Mouse (Mus musculus): ENCODE data around the gene Gm49380. TPM values are rescaled to one million over a fixed set of nuclear protein-coding genes. Genes with fewer than 3 reads are reported as not detected.

The Gm49380 gene
- polyA plus RNA-seq, 1 experiment: not detected

DNA sequence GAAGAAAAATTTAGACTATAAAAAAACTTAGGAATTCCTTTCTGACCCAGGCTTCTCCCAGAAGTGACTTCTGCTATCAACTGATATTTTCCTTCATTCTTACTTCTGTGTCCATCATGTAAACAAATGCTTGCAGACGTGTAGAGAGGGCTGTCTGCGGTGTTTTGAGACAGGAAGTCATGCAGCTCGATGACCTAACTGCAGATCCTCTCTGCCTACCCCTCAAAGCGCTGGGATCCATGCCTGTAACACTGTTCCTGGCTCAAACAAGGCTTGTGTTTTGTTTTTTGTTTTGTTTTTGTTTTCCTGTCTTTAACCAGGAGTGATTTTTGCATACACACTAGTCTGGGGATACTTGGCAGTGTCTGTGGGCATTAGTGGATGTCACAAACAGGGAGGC is 24.5 kb upstream of the Gm49380 start:
- H3K27ac ChIP-seq (ENCODE audit: insufficient read depth, low read depth, low read length): no peak overlapping the region
- no peak for TF ChIP-seq POLR2A (IDR thresholded peaks at IDR 0.05; ENCODE audit: low read depth, low read length)
- no peak for TF ChIP-seq CTCF (IDR thresholded peaks at IDR 0.05; ENCODE audit: extremely low read depth, insufficient read length, insufficient replicate concordance, low read depth, low read length)
- peaks cover 28% of the 10 kb centered on the region for H3K27me3 ChIP-seq (ENCODE audit: control insufficient read depth, insufficient read depth, low read length)
- WGBS: 62% methylated on average over 4 of the region's 4 CpGs
- H3K36me3 ChIP-seq (ENCODE audit: control insufficient read depth, insufficient read depth, low read length): peaks cover 8% of the 10 kb centered on the region
- no peak overlapping the region for H3K4me3 ChIP-seq (ENCODE audit: low read depth, low read length)
- H3K4me1 ChIP-seq (ENCODE audit: control insufficient read depth, insufficient read depth, insufficient read length, low read length): peaks cover 7% of the 10 kb centered on the region

DNA sequence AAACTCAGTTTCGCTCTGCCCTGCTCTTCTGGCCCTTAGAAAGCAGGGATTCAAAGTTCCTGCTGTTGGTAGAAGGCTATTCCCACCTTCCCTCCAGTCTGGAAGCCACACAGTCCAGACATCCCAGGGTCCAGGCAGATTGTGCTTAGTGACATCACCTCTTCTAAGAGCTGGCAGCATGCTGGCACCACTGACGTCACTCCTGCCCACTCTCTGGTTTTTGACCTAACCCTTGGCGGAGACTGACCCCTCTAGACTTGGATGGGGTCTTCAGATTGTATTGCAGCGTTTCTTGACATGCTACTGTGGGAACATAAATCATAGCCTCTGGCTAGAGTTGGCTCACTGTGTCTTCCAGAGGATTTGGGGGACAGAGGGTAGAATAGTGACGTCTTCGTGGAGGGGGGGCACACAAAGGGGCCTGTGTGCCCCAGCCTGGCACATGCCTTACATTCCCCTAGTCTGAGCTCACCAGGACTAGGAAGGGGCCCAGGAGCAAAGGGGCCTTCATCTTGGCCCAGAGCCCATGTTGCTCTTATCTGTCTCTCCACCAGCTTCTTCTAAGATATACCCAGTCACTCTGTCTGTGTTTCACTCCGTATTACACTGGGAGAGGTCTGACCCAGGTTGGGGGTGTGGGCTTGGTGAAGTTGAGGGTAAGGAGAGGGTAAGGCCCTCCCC is 22.6 kb upstream of the Gm49380 start:
- H3K4me1 ChIP-seq (ENCODE audit: control insufficient read depth, insufficient read depth, insufficient read length, low read length): peaks cover 7% of the 10 kb centered on the region
- H3K27ac ChIP-seq (ENCODE audit: insufficient read depth, low read depth, low read length): peak overlapping the region; percentile 69; the same call in 1 of the 2 replicates
- H3K27me3 ChIP-seq (ENCODE audit: control insufficient read depth, insufficient read depth, low read length): peaks cover 32% of the 10 kb centered on the region
- WGBS: 50% methylated on average over 7 of the region's 7 CpGs
- H3K36me3 ChIP-seq (ENCODE audit: control insufficient read depth, insufficient read depth, low read length): no peaks in the 10 kb centered on the region
- TF ChIP-seq CTCF (IDR thresholded peaks at IDR 0.05; ENCODE audit: extremely low read depth, insufficient read length, insufficient replicate concordance, low read depth, low read length): no peak
- TF ChIP-seq POLR2A (IDR thresholded peaks at IDR 0.05; ENCODE audit: low read depth, low read length): no peak
- peak overlapping the region; percentile 73 for H3K4me3 ChIP-seq (ENCODE audit: low read depth, low read length)

DNA sequence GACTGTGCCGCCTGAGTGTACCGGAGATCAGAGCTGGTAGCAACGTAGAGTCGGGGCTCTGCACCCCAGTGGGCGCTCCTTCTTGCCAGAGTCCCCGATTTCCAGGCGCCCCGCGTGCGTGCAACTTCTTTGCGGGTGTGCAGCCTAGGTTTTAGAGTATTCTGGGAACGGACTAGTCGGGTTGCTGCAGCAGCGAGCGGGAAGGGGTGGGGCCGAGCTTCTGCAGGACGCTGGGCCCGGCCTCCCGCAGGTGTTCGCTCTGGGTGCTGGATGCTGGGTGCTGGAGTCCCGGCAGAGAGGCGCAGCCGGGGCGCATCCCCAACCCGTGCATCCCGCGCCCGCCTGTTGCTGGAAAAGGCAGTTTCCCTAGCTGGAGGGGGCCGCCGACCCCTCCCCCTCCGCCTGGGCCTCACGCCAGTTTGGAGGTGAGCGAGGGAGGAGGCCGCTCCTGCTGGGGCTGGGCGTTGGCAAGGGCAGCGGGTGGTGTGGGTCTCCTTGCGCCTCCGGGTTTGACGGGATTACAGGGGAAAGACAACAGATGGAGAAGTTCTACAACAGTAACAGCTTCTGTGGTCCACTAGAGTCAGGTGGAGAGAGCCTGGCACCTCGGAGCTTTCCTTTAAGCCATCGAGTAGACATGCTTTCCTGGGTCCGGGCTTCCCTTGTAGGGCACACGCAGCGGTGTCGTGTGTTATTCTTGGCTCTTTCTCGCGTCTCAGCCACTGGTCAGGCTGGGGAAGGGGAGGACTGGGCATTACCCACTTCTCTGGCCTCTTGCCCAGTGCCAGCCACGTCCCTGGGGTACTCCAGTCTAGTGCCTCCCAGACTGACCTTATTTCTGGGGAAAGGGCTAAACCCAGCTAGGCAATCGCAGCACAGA is 21.8 kb upstream of the Gm49380 start:
- peaks cover 13% of the 10 kb centered on the region for H3K4me1 ChIP-seq (ENCODE audit: control insufficient read depth, insufficient read depth, insufficient read length, low read length)
- peak overlapping the region; percentile 73 for H3K4me3 ChIP-seq (ENCODE audit: low read depth, low read length)
- WGBS: 3% methylated on average over 49 of the region's 49 CpGs
- TF ChIP-seq POLR2A (IDR thresholded peaks at IDR 0.05; ENCODE audit: low read depth, low read length): no peak
- no peak for TF ChIP-seq CTCF (IDR thresholded peaks at IDR 0.05; ENCODE audit: extremely low read depth, insufficient read length, insufficient replicate concordance, low read depth, low read length)
- H3K27me3 ChIP-seq (ENCODE audit: control insufficient read depth, insufficient read depth, low read length): peaks cover 32% of the 10 kb centered on the region
- no peaks in the 10 kb centered on the region for H3K36me3 ChIP-seq (ENCODE audit: control insufficient read depth, insufficient read depth, low read length)
- H3K27ac ChIP-seq (ENCODE audit: insufficient read depth, low read depth, low read length): peak overlapping the region; percentile 69

DNA sequence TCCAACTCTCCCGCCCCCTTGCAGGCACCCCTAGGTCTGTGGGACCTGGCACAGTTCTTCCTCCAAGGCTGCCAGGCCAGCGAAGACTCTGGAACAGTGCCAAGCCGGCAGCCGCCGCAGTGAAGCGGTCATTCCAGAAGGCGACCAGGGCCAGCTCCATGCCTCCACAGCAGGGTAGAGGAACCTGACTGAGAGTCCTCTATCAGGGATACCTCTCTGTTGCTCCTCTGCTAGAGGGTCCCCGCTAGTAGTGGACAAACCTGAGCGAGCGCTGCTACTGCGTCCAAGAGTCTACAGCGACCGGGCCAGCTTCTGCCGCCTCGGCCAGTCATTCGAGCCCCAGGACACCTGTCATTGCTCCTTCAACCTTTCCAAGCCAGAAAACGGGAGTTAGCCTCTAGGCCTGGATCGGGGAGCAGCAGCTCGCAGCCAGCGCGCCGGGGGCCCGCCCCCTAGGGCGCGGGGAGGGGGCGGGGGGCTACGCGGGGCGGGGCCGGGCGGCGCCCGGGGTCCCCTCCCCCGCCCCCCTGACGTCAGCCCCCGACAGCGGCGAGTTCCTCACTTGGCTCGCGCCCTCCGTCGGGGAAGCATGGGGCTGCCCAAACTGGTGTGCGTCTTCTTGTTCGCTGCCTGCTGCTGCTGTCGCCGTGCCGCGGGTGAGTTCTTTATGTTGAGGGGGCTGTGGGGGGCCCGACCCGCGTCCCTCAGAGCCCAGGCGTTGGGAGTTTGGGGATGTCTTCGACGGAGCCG is 21.0 kb upstream of the Gm49380 start, which contains the start of gene Mcam:
Mcam (plus strand) TSS at position 369 of the 750 bp plus-strand sequence.
- Histone ChIP-seq H3K27ac (ENCODE audit: insufficient read depth, low read depth, low read length) (peak within 1 kb of the TSS; percentile 74), H3K4me1 (ENCODE audit: control insufficient read depth, insufficient read depth, insufficient read length, low read length) (peaks cover 16% of the 10 kb centered on the region), H3K4me3 (ENCODE audit: low read depth, low read length) (peak within 1 kb of the TSS; percentile 73), H3K36me3 (ENCODE audit: control insufficient read depth, insufficient read depth, low read length) (no peaks in the 10 kb centered on the region), H3K27me3 (ENCODE audit: control insufficient read depth, insufficient read depth, low read length) (peaks cover 32% of the 10 kb centered on the region)
- TF ChIP-seq CTCF (IDR thresholded peaks at IDR 0.05; ENCODE audit: extremely low read depth, insufficient read length, insufficient replicate concordance, low read depth, low read length) (no peak), POLR2A (IDR thresholded peaks at IDR 0.05; ENCODE audit: low read depth, low read length) (peak; percentile 21; the same call in 1 of the 2 replicates)
- WGBS: 2% methylated on average over 54 of the region's 55 CpGs

DNA sequence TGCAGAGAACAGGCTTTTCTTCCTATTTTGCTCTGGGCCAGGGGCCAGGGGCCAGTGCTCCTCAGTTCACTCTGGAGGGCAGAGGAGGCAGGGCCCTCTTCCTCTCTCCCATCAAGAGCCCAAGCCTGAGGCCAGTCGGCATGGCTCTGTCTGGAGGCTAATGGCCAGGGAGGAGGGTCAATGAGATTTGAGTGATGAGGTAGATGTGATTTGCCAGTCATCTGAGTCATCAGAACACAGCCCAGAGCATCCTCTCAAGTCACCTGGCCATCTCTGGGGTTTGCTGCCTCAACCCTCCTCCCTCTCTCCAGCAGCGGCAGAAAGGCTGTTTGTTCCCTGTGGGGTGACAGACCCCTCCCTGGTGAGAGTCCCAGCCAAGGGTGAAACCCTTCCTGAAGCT is 20.0 kb upstream of the Gm49380 start:
- Histone ChIP-seq H3K27ac (ENCODE audit: insufficient read depth, low read depth, low read length) (peak overlapping the region; percentile 74), H3K36me3 (ENCODE audit: control insufficient read depth, insufficient read depth, low read length) (no peaks in the 10 kb centered on the region), H3K4me1 (ENCODE audit: control insufficient read depth, insufficient read depth, insufficient read length, low read length) (peaks cover 20% of the 10 kb centered on the region), H3K4me3 (ENCODE audit: low read depth, low read length) (peak overlapping the region; percentile 3; the same call in 1 of the 2 replicates), H3K27me3 (ENCODE audit: control insufficient read depth, insufficient read depth, low read length) (peaks cover 32% of the 10 kb centered on the region)
- 23% methylated on average over 2 of the region's 2 CpGs for WGBS
- no peak for TF ChIP-seq CTCF (IDR thresholded peaks at IDR 0.05; ENCODE audit: extremely low read depth, insufficient read length, insufficient replicate concordance, low read depth, low read length)
- no peak for TF ChIP-seq POLR2A (IDR thresholded peaks at IDR 0.05; ENCODE audit: low read depth, low read length)

DNA sequence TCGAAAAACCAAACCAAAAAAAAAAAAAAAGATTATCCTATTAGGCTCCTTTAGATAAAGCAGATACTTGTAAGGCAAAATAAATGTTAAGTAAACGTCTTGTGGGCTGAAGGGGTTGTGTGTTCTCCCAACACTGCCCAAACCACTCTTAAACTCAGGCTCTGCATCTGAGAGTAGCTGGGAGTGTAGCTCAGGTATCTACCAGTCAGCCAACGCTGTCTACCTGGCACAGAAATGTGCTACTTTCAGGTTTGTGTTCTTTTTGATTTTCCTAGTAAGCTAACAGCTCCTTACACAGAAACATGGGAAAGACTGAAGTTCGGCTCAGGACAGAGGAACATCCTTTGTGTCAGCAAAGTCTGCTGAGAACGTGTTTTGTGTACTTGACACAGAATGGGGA is 18.9 kb upstream of the Gm49380 start:
- 73% methylated on average over 5 of the region's 5 CpGs for WGBS
- Histone ChIP-seq H3K27me3 (ENCODE audit: control insufficient read depth, insufficient read depth, low read length) (peaks cover 32% of the 10 kb centered on the region), H3K4me3 (ENCODE audit: low read depth, low read length) (no peak overlapping the region), H3K4me1 (ENCODE audit: control insufficient read depth, insufficient read depth, insufficient read length, low read length) (peaks cover 26% of the 10 kb centered on the region), H3K36me3 (ENCODE audit: control insufficient read depth, insufficient read depth, low read length) (no peaks in the 10 kb centered on the region), H3K27ac (ENCODE audit: insufficient read depth, low read depth, low read length) (no peak overlapping the region)
- TF ChIP-seq POLR2A (IDR thresholded peaks at IDR 0.05; ENCODE audit: low read depth, low read length) (no peak), CTCF (IDR thresholded peaks at IDR 0.05; ENCODE audit: extremely low read depth, insufficient read length, insufficient replicate concordance, low read depth, low read length) (no peak)

All from small intestine, adult 2 months (tissue).